Mouse (Mus musculus) mouse embryonic stem cell (cell line): ENCODE results near the gene Tlr12.
"Not testable (repeated sequence)": the region's sequence is repeated elsewhere in the genome, so short reads cannot be mapped to it uniquely, and the experiment has no call there.

Experiments used
- in situ Hi-C, 2 experiments: fragments of 300-500 bp; cut with MboI; formaldehyde crosslinking; loops; 1 replicate in 1 of 2; 3 replicates in 1 of 2; pipeline ENCODE4 v1.14.3; 2019 to 2020; ENCODE audit warnings: low sequenced_read_pairs in 2 of 2, low pct_unique_long_range_greater_than_20kb in 1 of 2, mixed read lengths in 1 of 2; ENCODE audit not compliant: unreplicated experiment in 1 of 2

Gene Tlr12

DNA sequence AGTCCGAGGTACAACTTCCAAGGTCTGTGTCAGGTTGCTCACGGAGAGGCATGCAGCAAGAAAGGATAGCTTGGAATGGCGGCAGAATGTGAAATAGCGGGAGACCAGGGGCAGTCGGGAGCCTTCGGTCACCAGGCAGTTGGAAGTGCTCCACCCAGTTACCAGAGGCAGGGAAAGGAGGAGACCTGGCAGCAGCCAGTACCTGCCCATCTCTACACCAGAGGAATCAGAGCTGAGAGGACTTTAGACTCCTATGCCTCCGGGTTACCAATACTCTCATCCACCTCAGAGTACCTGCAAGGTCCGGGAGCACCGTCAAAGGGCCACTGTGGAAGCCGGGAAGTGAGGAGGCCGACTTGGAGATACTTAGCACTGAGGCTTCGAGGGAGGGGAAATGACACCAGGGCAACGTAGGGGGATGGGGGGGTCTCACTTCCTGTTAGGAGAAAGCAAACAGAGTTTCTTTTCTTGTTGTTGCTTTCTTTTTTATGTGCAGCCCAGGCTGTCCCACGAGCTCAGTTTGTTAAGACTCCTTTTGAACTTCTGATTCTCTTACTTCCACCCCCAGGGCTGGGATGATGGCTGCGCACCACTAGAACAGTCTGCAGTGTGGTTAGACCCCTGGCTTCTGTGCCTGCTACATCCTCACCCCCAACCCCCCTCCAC, at the start of gene Tlr12:
TSS of gene Tlr12 (minus strand) at position 374 of the 666 bp plus-strand sequence.
- in situ Hi-C loops: no loop called here

DNA sequence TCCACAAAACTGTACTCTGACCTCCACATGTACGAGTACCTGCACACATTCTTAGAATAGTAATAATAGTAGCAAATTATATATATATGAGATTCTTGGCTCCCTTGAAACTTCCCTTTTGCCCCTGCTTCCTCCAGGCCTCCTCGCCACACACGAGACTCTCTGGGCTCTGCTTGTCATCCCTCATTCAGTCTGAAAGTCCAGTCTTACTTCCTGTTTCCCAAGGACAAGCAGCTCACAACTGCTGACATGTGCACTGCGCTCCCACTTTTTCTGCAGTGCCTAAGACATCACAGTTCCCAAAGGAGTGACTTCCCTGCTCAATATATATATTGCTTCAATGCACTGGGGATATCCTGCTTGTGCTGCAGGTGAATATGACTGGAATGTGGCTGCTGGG, 48.8 kb upstream of the Tlr12 start:
- in situ Hi-C loops: not testable (repeated sequence)

DNA sequence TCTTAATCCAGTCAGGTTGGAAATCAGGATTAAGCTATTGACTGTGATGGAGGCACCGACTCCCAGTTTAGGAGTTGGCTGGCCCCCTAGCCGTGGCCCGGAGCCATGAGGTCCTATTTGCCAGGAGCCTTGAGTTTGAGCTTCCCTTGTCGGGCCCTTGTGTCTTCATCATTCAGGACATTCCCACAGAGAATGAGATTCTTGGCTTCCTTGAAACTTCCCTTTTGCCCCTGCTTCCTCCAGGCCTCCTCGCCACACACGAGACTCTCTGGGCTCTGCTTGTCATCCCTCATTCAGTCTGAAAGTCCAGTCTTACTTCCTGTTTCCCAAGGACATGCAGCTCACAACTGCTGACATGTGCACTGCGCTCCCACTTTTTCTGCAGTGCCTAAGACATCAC, 47.9 kb upstream of the Tlr12 start:
- in situ Hi-C loops: not testable (repeated sequence)

DNA sequence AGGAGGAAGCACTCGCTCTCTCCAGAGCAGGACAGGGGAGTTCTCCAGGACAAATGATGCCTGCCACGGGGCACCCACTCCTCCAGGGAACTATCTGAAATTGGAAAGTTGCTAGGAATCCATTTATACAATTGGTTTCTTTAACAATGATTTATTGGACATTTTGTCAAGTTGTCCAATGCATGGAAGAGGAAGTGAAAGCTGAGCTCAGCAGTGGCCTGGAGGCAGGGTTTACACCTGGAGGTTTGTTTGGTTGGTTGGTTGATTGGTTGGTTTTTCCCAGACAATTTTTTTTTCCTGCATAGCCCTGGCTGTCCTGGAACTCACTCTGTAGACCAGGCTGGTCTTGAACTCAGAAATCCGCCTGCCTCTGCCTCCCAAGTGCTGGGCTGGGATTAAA, 45.6 kb upstream of the Tlr12 start:
- in situ Hi-C loops: no loop called here

DNA sequence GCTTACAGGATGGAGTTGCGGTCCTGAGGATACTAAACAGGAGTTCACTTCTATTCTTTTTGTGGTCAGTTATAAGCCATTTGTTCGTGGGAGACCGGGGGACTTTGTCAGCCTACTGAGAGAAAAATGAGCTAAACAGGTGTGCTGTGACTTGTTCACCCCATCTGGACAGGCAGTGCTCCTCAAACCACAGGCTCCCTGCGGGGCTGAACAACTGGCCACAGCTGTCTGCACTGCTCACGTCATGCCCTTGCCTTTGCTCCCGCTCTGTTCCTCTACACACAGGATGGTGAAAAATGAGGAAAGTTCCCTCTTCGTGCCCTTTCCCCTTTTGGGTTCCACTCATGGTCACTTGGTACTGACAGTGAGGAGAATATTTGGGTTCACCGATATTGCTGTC, 42.6 kb upstream of the Tlr12 start:
- in situ Hi-C loops: no loop called here

DNA sequence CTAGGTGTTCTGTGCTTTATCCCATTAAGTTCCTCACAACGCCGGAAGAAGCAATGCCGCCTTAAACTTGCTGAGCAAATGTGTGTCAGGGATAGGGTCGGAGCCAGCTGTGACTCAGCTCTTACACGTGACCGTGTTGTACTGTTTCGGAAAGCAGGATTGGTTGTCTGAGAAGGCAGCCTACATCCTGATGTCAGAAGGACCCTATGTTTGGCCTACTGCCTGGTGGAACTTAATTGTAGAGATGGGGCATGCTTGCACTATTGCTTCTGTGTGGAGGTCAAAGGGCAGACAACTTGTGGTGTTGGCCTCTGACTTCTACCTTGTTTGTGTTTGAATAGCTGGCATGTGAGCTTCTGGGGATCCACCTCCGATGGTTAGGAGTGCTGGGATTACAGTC, 41.8 kb upstream of the Tlr12 start:
- in situ Hi-C loops: no loop called here

DNA sequence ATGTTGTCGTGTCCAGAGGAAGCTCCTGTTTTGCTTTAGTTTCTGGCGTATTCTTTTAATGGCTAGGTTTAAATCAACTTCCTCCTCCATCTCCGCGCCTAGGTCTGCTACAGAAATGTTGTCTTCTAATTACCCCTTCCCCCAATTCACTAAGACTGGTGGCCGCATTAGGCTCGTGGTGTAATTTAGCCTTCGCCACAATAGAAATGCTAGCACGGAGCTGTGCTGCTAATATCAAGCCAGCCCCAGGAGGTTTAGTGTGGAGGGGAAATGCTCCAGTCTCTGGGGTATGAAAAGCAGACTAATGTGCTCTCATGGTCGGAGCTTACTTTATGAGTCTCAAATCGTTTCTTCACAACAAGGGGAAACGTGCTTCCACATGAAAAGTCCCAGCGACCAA, 37.0 kb upstream of the Tlr12 start:
- in situ Hi-C loops: no loop called here

- in situ Hi-C loops: no loop called here
Measured at GRCm38 (mm10) chr4:128654505-128655381, 36.3 kb upstream of the Tlr12 start, which contains the start of gene Phc2. Gene Phc2, plus strand, starts transcription at chr4:128654702.

- in situ Hi-C loops: no loop called here
Measured at GRCm38 (mm10) chr4:128652584-128653298, 34.3 kb upstream of the Tlr12 start.

DNA sequence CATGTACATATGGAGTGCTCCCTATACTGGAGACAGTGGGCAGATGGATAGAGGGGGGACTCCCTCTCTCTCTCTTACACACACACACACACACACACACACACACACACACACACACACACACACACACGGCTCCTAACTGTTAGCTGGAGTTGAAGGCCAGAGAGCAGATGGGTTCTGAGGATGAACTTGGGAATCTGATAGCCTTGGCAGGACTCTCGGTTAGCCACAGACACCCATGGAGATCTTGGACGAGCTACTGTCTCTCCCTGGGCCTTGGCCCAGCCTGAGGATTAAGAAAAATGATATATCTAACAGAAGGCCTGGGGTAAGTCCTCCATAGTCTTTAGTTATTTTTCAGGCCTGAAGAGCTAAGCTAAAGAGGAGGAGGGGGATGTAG, 33.1 kb upstream of the Tlr12 start:
- in situ Hi-C loops: no loop called here

DNA sequence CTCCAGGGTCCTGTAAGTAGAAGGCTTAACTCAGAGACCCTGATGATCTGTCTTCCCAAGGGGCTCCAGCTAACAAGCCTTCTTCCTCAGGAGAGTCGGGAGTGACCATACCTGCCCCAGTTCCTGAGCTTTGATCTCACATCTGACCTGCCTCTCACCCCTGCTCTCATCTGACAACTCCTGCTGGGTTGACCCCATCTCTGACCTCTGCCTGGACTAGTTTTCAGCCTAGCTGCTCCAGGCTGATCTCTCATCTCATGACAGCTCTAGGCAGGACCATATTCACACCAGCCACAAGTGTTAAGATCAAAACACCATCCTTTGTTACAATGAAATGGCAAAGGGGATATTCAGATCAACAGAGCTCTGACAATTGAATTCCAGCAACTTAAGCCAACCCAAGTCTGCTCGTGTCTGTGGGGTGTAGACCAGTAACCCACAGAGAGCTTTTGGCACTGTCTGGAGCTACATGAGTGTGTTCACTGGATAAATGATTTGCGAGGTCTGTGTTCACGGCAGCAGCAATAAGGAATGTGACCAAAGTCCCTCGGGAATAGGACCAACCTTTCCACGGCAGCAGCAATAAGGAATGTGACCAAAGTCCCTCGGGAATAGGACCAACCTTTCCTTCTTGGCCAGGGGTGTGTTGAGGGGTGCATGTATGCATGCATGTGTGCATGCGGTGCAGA, 30.3 kb upstream of the Tlr12 start:
- in situ Hi-C loops: no loop called here

DNA sequence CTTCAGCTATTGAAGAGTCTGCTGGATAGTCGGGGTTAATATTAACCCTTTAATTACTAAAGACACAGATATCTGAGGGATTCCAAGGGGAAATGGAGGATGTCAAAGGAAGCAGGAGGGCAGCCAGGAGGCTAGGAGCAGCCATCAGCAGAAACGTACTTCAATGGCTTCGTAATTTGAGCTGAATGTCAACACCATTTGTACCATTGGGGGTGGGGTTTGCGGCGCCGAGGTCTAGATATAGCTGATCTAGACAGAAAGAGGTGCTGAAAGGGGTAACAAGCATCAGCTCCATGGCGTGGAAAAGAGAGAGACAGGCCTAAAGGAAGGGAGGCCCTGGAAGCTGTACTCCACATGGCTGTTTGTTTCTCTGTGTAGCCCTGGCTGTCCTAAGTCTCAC, 28.3 kb upstream of the Tlr12 start:
- in situ Hi-C loops: no loop called here

- in situ Hi-C loops: no loop called here
Measured at GRCm38 (mm10) chr4:128645896-128646295, 27.5 kb upstream of the Tlr12 start.

DNA sequence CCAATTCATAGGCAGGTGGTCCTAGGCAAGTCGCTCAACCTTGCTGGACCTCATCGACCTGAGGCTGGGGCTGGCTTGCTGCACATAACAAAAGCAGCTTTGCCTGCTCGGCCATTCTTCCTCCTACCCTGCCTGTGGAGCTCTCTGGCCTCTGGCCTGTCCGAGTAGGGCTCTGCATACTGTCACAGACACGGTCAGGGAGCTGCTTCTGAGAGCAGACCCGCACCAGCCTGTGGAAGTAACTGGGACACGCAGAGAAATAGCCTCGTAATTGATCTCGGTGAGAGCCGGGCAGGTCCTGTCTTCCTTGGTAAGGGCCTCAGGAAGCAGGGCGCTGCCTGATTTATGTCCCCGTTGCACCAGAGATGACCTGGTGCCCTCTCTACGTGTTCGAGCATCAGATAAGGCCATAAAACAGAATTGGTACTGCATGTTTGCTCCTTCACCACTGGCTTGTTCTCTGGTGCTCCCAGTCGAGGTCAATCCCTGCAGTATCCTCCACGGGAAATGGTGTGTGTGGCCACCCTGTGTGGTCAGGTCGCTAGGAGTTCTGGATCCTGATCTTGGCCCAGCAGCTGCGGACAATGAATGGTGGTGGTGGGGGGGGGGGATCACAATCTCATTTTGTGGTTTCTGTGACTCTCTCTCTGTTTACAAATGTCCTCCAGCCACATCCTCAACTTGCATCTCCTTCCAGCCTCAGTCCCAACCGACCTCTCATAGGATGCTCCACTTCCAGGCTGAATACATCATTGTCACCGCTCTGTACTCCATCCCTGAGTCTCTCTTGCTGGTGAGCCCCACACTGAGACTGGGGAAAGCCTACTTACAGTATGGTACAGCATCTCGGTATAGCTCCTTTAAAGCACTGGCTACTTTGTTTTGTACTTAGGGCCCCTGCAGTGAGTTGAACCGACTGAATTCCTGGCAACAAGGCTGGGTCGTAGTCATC, 23.6 kb upstream of the Tlr12 start:
- in situ Hi-C loops: no loop called here

GRCm38 (mm10) chr4:128638265-128638923, 20.0 kb upstream of the Tlr12 start:
- in situ Hi-C loops: no loop called here

- in situ Hi-C loops: no loop called here
Measured at GRCm38 (mm10) chr4:128637250-128637649, 18.8 kb upstream of the Tlr12 start.

DNA sequence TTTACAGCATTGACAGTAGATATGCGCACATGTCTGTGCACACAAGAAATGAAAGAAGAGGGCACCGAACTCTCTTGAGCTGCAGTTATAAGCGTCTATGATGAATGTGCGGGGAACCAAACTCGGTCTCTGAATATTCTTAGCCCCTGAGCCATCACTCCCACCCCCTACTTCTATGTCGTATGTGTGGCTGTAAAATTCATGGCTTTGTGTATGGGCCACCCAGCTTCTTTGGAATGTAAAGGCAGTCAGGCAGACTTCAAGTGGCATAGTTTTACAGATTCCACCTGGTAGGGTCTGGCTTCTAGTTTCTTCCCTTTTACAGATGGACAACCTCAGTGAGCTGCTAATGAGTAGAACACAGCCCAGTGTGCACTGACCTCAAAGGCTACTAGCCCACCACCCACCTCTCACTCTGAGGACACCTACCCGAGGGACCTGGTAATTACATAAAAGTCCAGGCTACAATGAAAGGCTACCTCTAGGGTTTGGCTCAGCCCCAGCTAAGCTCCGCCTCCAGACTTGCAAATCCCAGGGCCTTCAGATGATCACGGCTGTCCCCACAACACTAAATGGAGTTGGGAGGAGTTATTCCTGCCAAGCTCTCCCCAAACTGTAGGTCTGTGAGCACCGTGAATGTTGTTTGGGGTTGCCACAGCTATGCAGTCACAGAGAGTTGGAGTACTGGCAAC, 17.6 kb upstream of the Tlr12 start:
- in situ Hi-C loops: no loop called here
